Mouse (Mus musculus) heart, embryonic 12.5 days (tissue): Measurements from ENCODE around the gene Igsf21. TPM values are rescaled to one million over a fixed set of nuclear protein-coding genes. Genes with fewer than 3 reads are reported as not detected.
A peak's percentile ranks its signal among the peaks of the same experiment; 100 is the strongest.

Source experiments
- ATAC-seq: fragments of 200-750 bp; cut with Nextera tagmentation; 2 replicates; pipeline ENCODE4 v1.8.0; 2017; ENCODE audit warnings: moderate TSS enrichment, moderate library complexity; ENCODE audit not compliant: insufficient number of reproducible peaks, low FRiP score
- H3K27ac ChIP-seq: fragments of 300-500 bp; sonication (generic); 2 replicates; pipeline ENCODE4 v1.5.1; 2016; ENCODE audit warnings: mild to moderate bottlenecking, moderate library complexity; ENCODE audit not compliant: poor library complexity, severe bottlenecking
- H3K27me3 ChIP-seq: fragments of 300-500 bp; sonication (generic); replicated peaks from 2 replicates; pipeline ENCODE4 v1.6.1; 2016; ENCODE audit warnings: mild to moderate bottlenecking, moderate library complexity
- H3K36me3 ChIP-seq: fragments of 300-500 bp; sonication (generic); 2 replicates; pipeline ENCODE4 v1.6.1; 2016; ENCODE audit warnings: mild to moderate bottlenecking, moderate library complexity
- H3K4me1 ChIP-seq: fragments of 300-500 bp; sonication (generic); replicated peaks from 2 replicates; pipeline ENCODE4 v1.6.1; 2016; ENCODE audit warnings: mild to moderate bottlenecking
- H3K4me2 ChIP-seq: fragments of 300-500 bp; sonication (generic); 2 replicates; pipeline ENCODE4 v1.6.1; 2016; ENCODE audit warnings: mild to moderate bottlenecking, moderate library complexity
- H3K4me3 ChIP-seq: fragments of 300-500 bp; sonication (generic); 2 replicates; pipeline ENCODE4 v1.5.1; 2016; ENCODE audit warnings: mild to moderate bottlenecking
- H3K9ac ChIP-seq: fragments of 300-500 bp; sonication (generic); 2 replicates; pipeline ENCODE4 v1.6.1; 2016; ENCODE audit warnings: mild to moderate bottlenecking, moderate library complexity
- H3K9me3 ChIP-seq: fragments of 300-500 bp; sonication (generic); replicated peaks from 2 replicates; pipeline ENCODE4 v1.6.1; 2016; ENCODE audit warnings: mild to moderate bottlenecking, moderate library complexity
- WGBS: fragments of 180-500 bp; shearing (Covaris S2); methylation state at CpG from one replicate; pipeline ENCODE4 v1.1.7; 2016; 5-methylcytosine and 5-hydroxymethylcytosine counted together
- polyA plus RNA-seq: library from polyadenylated mRNA; unstranded; fragments of >200 nt; fragmentation: Nextera tagmentation; extraction: Ambion mirVana; gene quantifications from 2 replicates; pipeline ENCODE4 v1.2.1, GENCODE M21; 2016

Gene Igsf21
- polyA plus RNA-seq, 1 experiment from 2014 or later, result 0.17 TPM

- no peak overlapping the region for H3K27ac ChIP-seq
- no peak overlapping the region for H3K4me2 ChIP-seq
- H3K4me3 ChIP-seq, result no peak overlapping the region
- H3K4me1 ChIP-seq, result peaks cover 10% of the 10 kb centered on the region
- ATAC-seq, result no peak
- H3K9me3 ChIP-seq, result no peaks in the 10 kb centered on the region
- H3K9ac ChIP-seq, result no peak overlapping the region
- WGBS, result 82% methylated on average over 9 of the region's 9 CpGs
- peaks cover 27% of the 10 kb centered on the region for H3K27me3 ChIP-seq
- no peaks in the 10 kb centered on the region for H3K36me3 ChIP-seq
These were observed 57.0 kb downstream of the Igsf21 start for GRCm38 (mm10) chr4:140189601-140190000.

GRCm38 (mm10) chr4:140188626-140189025, 58.0 kb downstream of the Igsf21 start:
- H3K36me3 ChIP-seq, result no peaks in the 10 kb centered on the region
- no peak overlapping the region for H3K4me3 ChIP-seq
- H3K9me3 ChIP-seq, result no peaks in the 10 kb centered on the region
- no peak overlapping the region for H3K27ac ChIP-seq
- peaks cover 27% of the 10 kb centered on the region for H3K27me3 ChIP-seq
- H3K4me2 ChIP-seq, result no peak overlapping the region
- H3K4me1 ChIP-seq, result peaks cover 10% of the 10 kb centered on the region
- no peak overlapping the region for H3K9ac ChIP-seq
- ATAC-seq, result peak; percentile 35; the same call in 1 of the 2 replicates
- 35% methylated on average over 7 of the region's 7 CpGs for WGBS

GRCm38 (mm10) chr4:140187404-140188145, 59.0 kb downstream of the Igsf21 start:
- no peak for ATAC-seq
- Histone ChIP-seq H3K9me3 (no peaks in the 10 kb centered on the region), H3K27me3 (peaks cover 30% of the 10 kb centered on the region), H3K4me3 (no peak overlapping the region), H3K36me3 (no peaks in the 10 kb centered on the region), H3K4me1 (peaks cover 10% of the 10 kb centered on the region), H3K9ac (no peak overlapping the region), H3K27ac (no peak overlapping the region), H3K4me2 (no peak overlapping the region)
- WGBS, result 68% methylated on average over 8 of the region's 8 CpGs

GRCm38 (mm10) chr4:140179576-140179975, 67.0 kb downstream of the Igsf21 start:
- H3K36me3 ChIP-seq, result no peaks in the 10 kb centered on the region
- H3K27ac ChIP-seq, result no peak overlapping the region
- no peak for ATAC-seq
- no peak overlapping the region for H3K4me2 ChIP-seq
- 62% methylated on average over 6 of the region's 6 CpGs for WGBS
- peaks cover 8% of the 10 kb centered on the region; the same call in 1 of the 2 replicates for H3K4me1 ChIP-seq
- H3K4me3 ChIP-seq, result no peak overlapping the region
- no peaks in the 10 kb centered on the region for H3K9me3 ChIP-seq
- H3K27me3 ChIP-seq, result peaks cover 22% of the 10 kb centered on the region; the same call in 1 of the 2 replicates
- H3K9ac ChIP-seq, result no peak overlapping the region

- Histone ChIP-seq H3K9ac (no peak overlapping the region), H3K27ac (no peak overlapping the region), H3K4me2 (no peak overlapping the region), H3K27me3 (peaks cover 12% of the 10 kb centered on the region; the same call in 1 of the 2 replicates), H3K9me3 (no peaks in the 10 kb centered on the region), H3K36me3 (no peaks in the 10 kb centered on the region), H3K4me1 (peaks cover 24% of the 10 kb centered on the region), H3K4me3 (no peak overlapping the region)
- WGBS, result 85% methylated on average over 6 of the region's 6 CpGs
- ATAC-seq, result no peak
These were observed 69.5 kb downstream of the Igsf21 start for GRCm38 (mm10) chr4:140177055-140177454.

- 42% methylated on average over 13 of the region's 13 CpGs for WGBS
- H3K36me3 ChIP-seq, result no peaks in the 10 kb centered on the region
- no peak overlapping the region for H3K4me2 ChIP-seq
- H3K27me3 ChIP-seq, result peaks cover 11% of the 10 kb centered on the region; the same call in 1 of the 2 replicates
- no peaks in the 10 kb centered on the region for H3K9me3 ChIP-seq
- peaks cover 16% of the 10 kb centered on the region for H3K4me1 ChIP-seq
- no peak for ATAC-seq
- no peak overlapping the region for H3K4me3 ChIP-seq
- 0 out of 2 replicates have a peak overlapping the region, but pooled peaks have one; percentile 5 for H3K9ac ChIP-seq
- no peak overlapping the region for H3K27ac ChIP-seq
These were observed 72.7 kb downstream of the Igsf21 start for GRCm38 (mm10) chr4:140173746-140174399.

- peaks cover 16% of the 10 kb centered on the region for H3K4me1 ChIP-seq
- H3K9me3 ChIP-seq, result no peaks in the 10 kb centered on the region
- no peaks in the 10 kb centered on the region for H3K36me3 ChIP-seq
- ATAC-seq, result no peak
- peaks cover 11% of the 10 kb centered on the region; the same call in 1 of the 2 replicates for H3K27me3 ChIP-seq
- H3K27ac ChIP-seq, result no peak overlapping the region
- H3K4me3 ChIP-seq, result no peak overlapping the region
- no peak overlapping the region for H3K4me2 ChIP-seq
- H3K9ac ChIP-seq, result no peak overlapping the region
- WGBS, result 73% methylated on average over 12 of the region's 12 CpGs
These were observed 73.5 kb downstream of the Igsf21 start for GRCm38 (mm10) chr4:140173084-140173483.

GRCm38 (mm10) chr4:140171917-140172316, 74.7 kb downstream of the Igsf21 start:
- no peak overlapping the region for H3K4me3 ChIP-seq
- no peaks in the 10 kb centered on the region for H3K9me3 ChIP-seq
- H3K27me3 ChIP-seq, result peaks cover 17% of the 10 kb centered on the region; the same call in 1 of the 2 replicates
- H3K4me1 ChIP-seq, result peaks cover 16% of the 10 kb centered on the region
- H3K27ac ChIP-seq, result no peak overlapping the region
- H3K4me2 ChIP-seq, result no peak overlapping the region
- no peaks in the 10 kb centered on the region for H3K36me3 ChIP-seq
- 35% methylated on average over 1 of the region's 1 CpGs for WGBS
- H3K9ac ChIP-seq, result no peak overlapping the region
- ATAC-seq, result no peak

GRCm38 (mm10) chr4:140171189-140171588, 75.4 kb downstream of the Igsf21 start:
- no peak for ATAC-seq
- Histone ChIP-seq H3K9me3 (no peaks in the 10 kb centered on the region), H3K4me1 (peaks cover 16% of the 10 kb centered on the region), H3K9ac (no peak overlapping the region), H3K4me3 (no peak overlapping the region), H3K4me2 (no peak overlapping the region), H3K27me3 (peaks cover 17% of the 10 kb centered on the region; the same call in 1 of the 2 replicates), H3K36me3 (no peaks in the 10 kb centered on the region), H3K27ac (no peak overlapping the region)

GRCm38 (mm10) chr4:140165851-140166250, 80.7 kb downstream of the Igsf21 start:
- no peak overlapping the region for H3K27ac ChIP-seq
- no peaks in the 10 kb centered on the region for H3K36me3 ChIP-seq
- H3K4me2 ChIP-seq, result no peak overlapping the region

GRCm38 (mm10) chr4:140164662-140165061, 81.9 kb downstream of the Igsf21 start:
- 79% methylated on average over 9 of the region's 9 CpGs for WGBS
- H3K9me3 ChIP-seq, result peaks cover 4% of the 10 kb centered on the region; the same call in 1 of the 2 replicates
- H3K36me3 ChIP-seq, result no peaks in the 10 kb centered on the region
- no peak for ATAC-seq
- H3K4me1 ChIP-seq, result no peaks in the 10 kb centered on the region
- peaks cover 14% of the 10 kb centered on the region; the same call in 1 of the 2 replicates for H3K27me3 ChIP-seq
- H3K4me3 ChIP-seq, result no peak overlapping the region
- H3K27ac ChIP-seq, result no peak overlapping the region
- H3K9ac ChIP-seq, result no peak overlapping the region
- H3K4me2 ChIP-seq, result no peak overlapping the region

More at GRCm38 (mm10) chr4:140165851-140166250, 80.7 kb downstream of the Igsf21 start:
- Histone ChIP-seq H3K27me3 (peaks cover 17% of the 10 kb centered on the region; the same call in 1 of the 2 replicates), H3K4me3 (no peak overlapping the region), H3K4me1 (no peaks in the 10 kb centered on the region), H3K9me3 (peaks cover 4% of the 10 kb centered on the region; the same call in 1 of the 2 replicates), H3K9ac (no peak overlapping the region)
- ATAC-seq, result no peak
- WGBS, result 83% methylated on average over 7 of the region's 7 CpGs
